Mouse (Mus musculus): ENCODE results near the gene Dennd2c. TPM values are rescaled to one million over a fixed set of nuclear protein-coding genes. Genes with fewer than 3 reads are reported as not detected.

The Dennd2c gene
- polyA plus RNA-seq, 1 experiment from 2014 or later, result 6.5 TPM

GRCm38 (mm10) chr3:103142366-103142765 lies 40.0 kb downstream of the Dennd2c start:
- H3K27me3 ChIP-seq (replicated peaks), result no peaks in the 10 kb centered on the region
- no peaks in the 10 kb centered on the region for H3K36me3 ChIP-seq
- no peak overlapping the region for H3K4me3 ChIP-seq (replicated peaks)
- 79% methylated on average over 10 of the region's 10 CpGs for WGBS
- peaks cover 5% of the 10 kb centered on the region; the same call in 1 of the 2 replicates for H3K4me1 ChIP-seq
- no peaks in the 10 kb centered on the region for H3K9me3 ChIP-seq
- ATAC-seq (ENCODE audit: insufficient read depth, low FRiP score, low read depth), result no peak
- no peak overlapping the region for H3K4me2 ChIP-seq
- no peak overlapping the region for H3K9ac ChIP-seq
- no peak overlapping the region for H3K27ac ChIP-seq

DNA sequence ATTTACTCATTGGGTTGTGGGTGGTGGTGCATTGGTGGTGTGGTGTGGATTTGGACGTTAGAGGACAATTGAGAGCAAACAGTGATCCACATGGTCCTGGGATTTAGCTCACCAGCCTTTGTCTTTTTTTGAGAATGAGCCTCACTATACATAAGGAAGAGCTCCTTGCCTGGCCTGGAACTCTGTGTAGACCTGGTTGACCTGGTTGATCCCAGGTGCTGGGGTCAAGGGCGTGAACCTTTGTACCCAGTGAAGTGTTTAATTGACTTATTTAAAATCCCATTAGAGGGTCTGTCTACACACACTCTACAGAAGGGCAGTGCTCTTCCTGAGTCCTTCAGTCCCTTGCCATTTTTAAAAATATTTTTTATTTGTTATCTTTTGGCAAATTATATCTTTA lies 42.9 kb downstream of the Dennd2c start:
- no peaks in the 10 kb centered on the region for H3K27me3 ChIP-seq (replicated peaks)
- no peak overlapping the region for H3K27ac ChIP-seq
- WGBS, result 79% methylated on average over 2 of the region's 2 CpGs
- no peak overlapping the region for H3K4me3 ChIP-seq (replicated peaks)
- no peak overlapping the region for H3K9ac ChIP-seq
- no peak overlapping the region for H3K4me2 ChIP-seq
- H3K9me3 ChIP-seq, result no peaks in the 10 kb centered on the region
- ATAC-seq (ENCODE audit: insufficient read depth, low FRiP score, low read depth), result no peak
- H3K4me1 ChIP-seq, result no peaks in the 10 kb centered on the region
- H3K36me3 ChIP-seq, result no peaks in the 10 kb centered on the region

DNA sequence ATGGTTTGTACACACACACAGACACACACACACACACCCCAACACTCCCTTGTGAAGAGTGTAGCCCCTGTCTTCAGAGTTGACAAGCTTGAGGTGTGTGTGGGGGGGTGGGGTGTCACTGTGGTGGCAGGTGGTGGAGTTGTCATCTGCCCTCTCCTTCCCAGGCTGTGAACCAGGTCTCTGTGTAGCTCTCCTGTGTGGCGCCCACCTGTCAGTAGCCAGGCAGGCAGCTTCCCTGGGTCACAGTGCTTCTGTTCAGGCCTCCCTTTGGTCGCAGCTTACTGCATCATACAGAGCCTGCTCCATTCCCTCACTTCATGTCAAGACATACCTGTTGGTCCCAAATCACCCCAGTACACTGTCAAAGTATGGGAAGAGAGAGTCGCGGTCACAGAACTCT lies 43.4 kb downstream of the Dennd2c start:
- H3K9ac ChIP-seq, result no peak overlapping the region
- no peaks in the 10 kb centered on the region for H3K9me3 ChIP-seq
- no peak for ATAC-seq (ENCODE audit: insufficient read depth, low FRiP score, low read depth)
- H3K36me3 ChIP-seq, result peaks cover 3% of the 10 kb centered on the region
- H3K4me1 ChIP-seq, result no peaks in the 10 kb centered on the region
- 72% methylated on average over 4 of the region's 4 CpGs for WGBS
- H3K4me3 ChIP-seq (replicated peaks), result no peak overlapping the region
- no peak overlapping the region for H3K4me2 ChIP-seq
- peak overlapping the region; percentile 55; the same call in 1 of the 2 replicates for H3K27ac ChIP-seq
- H3K27me3 ChIP-seq (replicated peaks), result no peaks in the 10 kb centered on the region

- whole genome bisulfite sequencing, result 58% methylated on average over 23 of the region's 23 CpGs
- Histone ChIP-seq H3K9me3 (no peaks in the 10 kb centered on the region), H3K4me2 (no peak overlapping the region), H3K27me3 (replicated peaks) (no peaks in the 10 kb centered on the region), H3K9ac (no peak overlapping the region), H3K4me1 (no peaks in the 10 kb centered on the region), H3K4me3 (replicated peaks) (no peak overlapping the region), H3K27ac (peak overlapping the region; percentile 55; the same call in 1 of the 2 replicates), H3K36me3 (peaks cover 7% of the 10 kb centered on the region)
- ATAC-seq (ENCODE audit: insufficient read depth, low FRiP score, low read depth), result no peak; the same call in 1 of the 2 replicates
Measured at GRCm38 (mm10) chr3:103146330-103147166, 44.1 kb downstream of the Dennd2c start.

DNA sequence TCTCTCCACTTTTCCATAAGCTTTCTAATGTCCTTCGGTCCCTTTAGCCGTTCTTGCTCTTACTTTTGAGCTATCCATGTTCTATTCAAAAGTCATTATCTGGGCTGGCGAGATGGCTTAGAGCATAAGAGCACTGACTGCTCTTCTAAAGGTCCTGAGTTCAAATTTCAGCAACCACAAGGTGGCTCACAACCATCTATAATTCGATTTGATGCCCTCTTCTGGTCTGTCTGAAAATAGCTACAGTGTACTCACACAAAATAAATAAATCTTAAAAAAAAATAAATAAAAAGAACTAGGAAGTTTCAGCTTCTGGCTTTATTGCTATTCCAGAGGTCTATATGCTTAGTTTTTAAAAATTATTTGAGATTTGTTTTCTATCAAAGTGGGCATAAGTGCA lies 45.4 kb downstream of the Dennd2c start:
- Histone ChIP-seq H3K4me3 (replicated peaks) (no peak overlapping the region), H3K4me1 (no peaks in the 10 kb centered on the region), H3K9ac (no peak overlapping the region), H3K9me3 (no peaks in the 10 kb centered on the region), H3K4me2 (no peak overlapping the region), H3K36me3 (peaks cover 7% of the 10 kb centered on the region), H3K27me3 (replicated peaks) (no peaks in the 10 kb centered on the region), H3K27ac (no peak overlapping the region)
- ATAC-seq (ENCODE audit: insufficient read depth, low FRiP score, low read depth), result no peak
- 87% methylated on average over 4 of the region's 4 CpGs for WGBS

- H3K36me3 ChIP-seq, result peaks cover 14% of the 10 kb centered on the region
- no peaks in the 10 kb centered on the region for H3K27me3 ChIP-seq (replicated peaks)
- no peak overlapping the region for H3K4me2 ChIP-seq
- H3K9ac ChIP-seq, result no peak overlapping the region
- H3K27ac ChIP-seq, result no peak overlapping the region
- no peak overlapping the region for H3K4me3 ChIP-seq (replicated peaks)
- ATAC-seq (ENCODE audit: insufficient read depth, low FRiP score, low read depth), result no peak
- no peaks in the 10 kb centered on the region for H3K9me3 ChIP-seq
- no peaks in the 10 kb centered on the region for H3K4me1 ChIP-seq
- 86% methylated on average over 10 of the region's 10 CpGs for WGBS
Measured at GRCm38 (mm10) chr3:103148941-103149340, 46.5 kb downstream of the Dennd2c start.

GRCm38 (mm10) chr3:103153761-103154160 lies 51.4 kb downstream of the Dennd2c start:
- Histone ChIP-seq H3K36me3 (peaks cover 20% of the 10 kb centered on the region), H3K4me1 (no peaks in the 10 kb centered on the region), H3K9me3 (no peaks in the 10 kb centered on the region), H3K27me3 (replicated peaks) (no peaks in the 10 kb centered on the region), H3K4me3 (replicated peaks) (no peak overlapping the region), H3K9ac (no peak overlapping the region), H3K4me2 (no peak overlapping the region), H3K27ac (no peak overlapping the region)
- ATAC-seq (ENCODE audit: insufficient read depth, low FRiP score, low read depth), result no peak

DNA sequence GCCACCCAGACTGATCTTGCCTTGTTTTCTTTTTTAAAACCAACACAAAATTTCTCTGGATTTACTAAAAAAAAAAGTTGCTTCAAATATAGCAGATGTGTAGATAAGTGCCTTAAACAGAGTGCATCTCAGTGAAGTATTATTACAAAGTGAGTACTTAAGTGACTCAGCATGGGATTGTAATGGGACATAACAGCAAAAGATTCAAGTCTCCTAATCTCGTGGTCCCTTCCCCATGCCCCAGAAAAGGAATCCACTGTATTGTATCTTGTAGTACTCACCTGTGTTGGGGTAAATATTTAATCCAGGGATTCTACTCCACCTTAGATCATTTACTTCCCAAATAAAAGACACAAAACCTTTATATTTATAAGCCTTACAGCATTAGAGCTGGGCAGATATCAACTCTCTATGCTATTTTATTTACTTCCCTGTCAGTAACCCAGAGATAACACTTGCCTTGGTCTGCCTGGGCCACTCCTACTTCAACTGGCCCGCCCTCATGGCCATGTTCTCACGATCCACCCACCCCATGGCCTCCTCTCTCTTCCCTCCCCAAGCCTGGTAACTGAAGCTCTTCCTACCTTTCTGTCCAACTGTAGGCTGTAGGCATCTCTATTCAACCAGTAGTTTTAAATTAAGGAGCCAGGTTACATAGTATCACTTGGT lies 57.0 kb downstream of the Dennd2c start:
- H3K9ac ChIP-seq, result no peak overlapping the region
- H3K27ac ChIP-seq, result no peak overlapping the region
- no peak overlapping the region for H3K4me3 ChIP-seq (replicated peaks)
- peak; percentile 85 for ATAC-seq (ENCODE audit: insufficient read depth, low FRiP score, low read depth)
- H3K27me3 ChIP-seq (replicated peaks), result no peaks in the 10 kb centered on the region
- 0 out of 2 replicates have a peak, but pooled peaks cover 5% of the 10 kb centered on the region for H3K36me3 ChIP-seq
- H3K4me1 ChIP-seq, result no peaks in the 10 kb centered on the region
- no peak overlapping the region for H3K4me2 ChIP-seq
- WGBS, result 33% methylated on average over 3 of the region's 3 CpGs
- H3K9me3 ChIP-seq, result no peaks in the 10 kb centered on the region

GRCm38 (mm10) chr3:103169771-103170170 lies 67.4 kb downstream of the Dennd2c start:
- no peak overlapping the region for H3K4me3 ChIP-seq (replicated peaks)
- H3K4me1 ChIP-seq, result peaks cover 6% of the 10 kb centered on the region; the same call in 1 of the 2 replicates
- 0 out of 2 replicates have a peak, but pooled peaks cover 6% of the 10 kb centered on the region for H3K36me3 ChIP-seq
- no peaks in the 10 kb centered on the region for H3K27me3 ChIP-seq (replicated peaks)
- no peak for ATAC-seq (ENCODE audit: insufficient read depth, low FRiP score, low read depth)
- H3K27ac ChIP-seq, result no peak overlapping the region
- H3K9me3 ChIP-seq, result no peaks in the 10 kb centered on the region
- no peak overlapping the region for H3K9ac ChIP-seq
- WGBS, result 19% methylated on average over 4 of the region's 4 CpGs
- no peak overlapping the region for H3K4me2 ChIP-seq

DNA sequence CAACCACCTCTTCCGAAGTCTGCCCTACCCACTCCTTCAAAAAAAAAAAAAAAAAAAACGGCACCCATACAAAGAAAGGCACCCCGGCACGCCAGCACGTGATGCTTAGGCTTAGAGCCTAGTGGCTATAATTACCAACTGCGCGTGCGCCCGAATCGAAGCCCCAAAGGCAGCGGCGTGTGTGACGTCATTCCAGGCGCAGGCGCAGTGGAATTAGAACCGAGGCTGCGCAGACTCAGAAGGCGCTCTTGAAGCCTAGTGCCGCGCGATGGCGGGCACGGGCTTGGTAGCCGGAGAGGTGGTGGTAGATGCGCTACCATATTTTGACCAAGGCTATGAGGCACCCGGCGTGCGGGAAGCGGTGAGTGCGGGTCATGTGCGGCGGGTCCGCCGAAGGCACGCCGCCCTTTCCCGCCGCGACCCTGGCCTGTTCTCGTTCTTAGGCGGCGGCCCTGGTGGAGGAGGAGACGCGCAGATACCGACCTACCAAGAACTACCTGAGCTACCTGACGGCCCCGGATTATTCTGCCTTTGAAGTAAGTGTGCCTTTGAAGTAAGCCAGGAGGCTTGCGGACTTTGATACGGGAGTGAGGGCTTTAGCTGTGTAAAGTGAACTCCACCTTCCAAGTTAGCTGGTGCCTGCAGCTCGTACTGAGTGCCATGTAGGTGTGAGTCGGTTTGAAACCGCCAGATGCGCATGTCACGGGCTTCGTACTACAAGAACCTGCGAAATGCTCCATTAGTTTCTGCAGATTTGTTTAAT lies 69.3 kb downstream of the Dennd2c start, which contains the start of gene Bcas2:
Bcas2 (plus strand) TSS at position 151 of the 763 bp plus-strand sequence.
- Histone ChIP-seq H3K4me3 (replicated peaks) (peak within 1 kb of the TSS; percentile 78), H3K27ac (peak within 1 kb of the TSS; percentile 74), H3K4me2 (peak within 1 kb of the TSS; percentile 69), H3K9ac (peak within 1 kb of the TSS; percentile 80), H3K4me1 (peaks cover 6% of the 10 kb centered on the region; the same call in 1 of the 2 replicates), H3K9me3 (no peaks in the 10 kb centered on the region), H3K36me3 (peaks cover 11% of the 10 kb centered on the region; the same call in 1 of the 2 replicates), H3K27me3 (replicated peaks) (no peaks in the 10 kb centered on the region)
- under 1% methylated on average over 56 of the region's 56 CpGs for WGBS
- ATAC-seq (ENCODE audit: insufficient read depth, low FRiP score, low read depth), result peak; percentile 94

DNA sequence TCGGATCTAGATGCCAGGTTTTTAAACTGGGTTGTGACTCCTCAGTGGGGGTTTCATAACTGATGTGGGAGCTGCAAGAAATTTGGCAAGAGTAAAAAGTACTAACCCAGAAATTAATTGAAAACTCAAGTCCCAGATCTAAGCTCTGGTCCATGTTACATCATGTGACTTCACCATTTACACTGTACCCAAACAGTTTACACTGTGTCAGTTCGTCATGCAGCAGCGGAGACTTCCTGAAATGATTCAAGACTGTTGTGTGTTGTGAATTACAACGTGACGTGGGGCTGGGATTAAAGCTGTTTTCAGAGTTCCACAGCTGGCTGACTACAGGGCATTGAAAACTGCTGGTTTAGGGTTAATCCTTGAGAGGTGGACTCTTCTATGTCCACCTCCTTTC lies 70.2 kb downstream of the Dennd2c start:
- Histone ChIP-seq H3K36me3 (peaks cover 18% of the 10 kb centered on the region), H3K27me3 (replicated peaks) (no peaks in the 10 kb centered on the region), H3K27ac (no peak overlapping the region), H3K4me1 (peaks cover 6% of the 10 kb centered on the region; the same call in 1 of the 2 replicates), H3K9ac (peak overlapping the region; percentile 80; the same call in 1 of the 2 replicates), H3K4me3 (replicated peaks) (peak overlapping the region; percentile 78), H3K9me3 (no peaks in the 10 kb centered on the region), H3K4me2 (peak overlapping the region; percentile 69)
- no peak for ATAC-seq (ENCODE audit: insufficient read depth, low FRiP score, low read depth)
- 20% methylated on average over 5 of the region's 5 CpGs for WGBS
